Mouse (Mus musculus): Measurements from ENCODE around the gene Nxpe3.

GRCm38 (mm10) chr16:55852943-55853727, 42.0 kb downstream of the Nxpe3 start:
- peak; percentile 93 for TF ChIP-seq CTCF (IDR thresholded peaks at IDR 0.05)
- peak; percentile 37; the same call in 1 of the 2 replicates for TF ChIP-seq EP300 (IDR thresholded peaks at IDR 0.05)

All from lung, postnatal 0 days (tissue).